Mouse (Mus musculus): ENCODE results near the gene Spata31d1d. TPM values are rescaled to one million over a fixed set of nuclear protein-coding genes. Genes with fewer than 3 reads are reported as not detected.
"Not testable (repeated sequence)": the region's sequence is repeated elsewhere in the genome, so short reads cannot be mapped to it uniquely, and the experiment has no call there.

Spata31d1d gene
- polyA plus RNA-seq, 1 experiment from 2014 or later = not detected

DNA sequence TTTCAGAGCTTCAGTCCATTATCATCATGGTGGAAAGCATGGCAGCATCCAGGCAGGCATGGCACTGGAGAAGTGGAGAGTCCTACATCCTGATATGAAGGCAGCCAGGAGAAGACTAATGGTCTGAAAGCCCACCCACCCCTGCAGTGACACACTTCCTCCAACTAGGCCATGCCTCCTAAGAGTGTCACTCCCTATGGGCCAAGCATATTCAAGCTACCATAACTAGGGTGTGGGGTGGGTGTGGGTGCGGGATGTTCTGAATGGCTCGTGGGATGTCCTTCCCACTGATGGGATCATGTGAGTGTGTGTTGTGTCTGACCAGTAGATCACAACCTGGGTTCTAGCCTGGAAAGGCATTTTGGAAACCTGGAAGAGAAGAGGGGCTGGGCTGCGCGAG lies 2.4 kb upstream of the Spata31d1d start:
- H3K4me3 ChIP-seq (ENCODE audit: control insufficient read depth in 1 of 2, insufficient read depth in 1 of 2, low read depth in 1 of 2, low read length in 2 of 2) = no peak overlapping the region
- 75% methylated on average over 2 of the region's 4 CpGs for WGBS
- no peaks in the 10 kb centered on the region for H3K27me3 ChIP-seq (ENCODE audit: control insufficient read depth, insufficient read depth, low read length)
- H3K27ac ChIP-seq (replicated peaks in 1 of 2; ENCODE audit: control insufficient read depth in 1 of 2, insufficient read depth in 1 of 2, low read depth in 2 of 2, low read length in 2 of 2) = no peak overlapping the region
- no peak for ATAC-seq (ENCODE audit: insufficient number of reproducible peaks, insufficient read depth, low FRiP score, low read depth)
- no peaks in the 10 kb centered on the region for H3K9me3 ChIP-seq (ENCODE audit: control insufficient read depth, low read length)
- H3K36me3 ChIP-seq (ENCODE audit: control insufficient read depth, insufficient read depth, low read length) = no peaks in the 10 kb centered on the region
- H3K9ac ChIP-seq (ENCODE audit: low read length) = no peak overlapping the region
- H3K4me1 ChIP-seq (ENCODE audit: control insufficient read depth in 2 of 2, insufficient read depth in 2 of 2, low read length in 2 of 2) = no peaks in the 10 kb centered on the region
- H3K4me2 ChIP-seq (ENCODE audit: low read length) = no peak overlapping the region

DNA sequence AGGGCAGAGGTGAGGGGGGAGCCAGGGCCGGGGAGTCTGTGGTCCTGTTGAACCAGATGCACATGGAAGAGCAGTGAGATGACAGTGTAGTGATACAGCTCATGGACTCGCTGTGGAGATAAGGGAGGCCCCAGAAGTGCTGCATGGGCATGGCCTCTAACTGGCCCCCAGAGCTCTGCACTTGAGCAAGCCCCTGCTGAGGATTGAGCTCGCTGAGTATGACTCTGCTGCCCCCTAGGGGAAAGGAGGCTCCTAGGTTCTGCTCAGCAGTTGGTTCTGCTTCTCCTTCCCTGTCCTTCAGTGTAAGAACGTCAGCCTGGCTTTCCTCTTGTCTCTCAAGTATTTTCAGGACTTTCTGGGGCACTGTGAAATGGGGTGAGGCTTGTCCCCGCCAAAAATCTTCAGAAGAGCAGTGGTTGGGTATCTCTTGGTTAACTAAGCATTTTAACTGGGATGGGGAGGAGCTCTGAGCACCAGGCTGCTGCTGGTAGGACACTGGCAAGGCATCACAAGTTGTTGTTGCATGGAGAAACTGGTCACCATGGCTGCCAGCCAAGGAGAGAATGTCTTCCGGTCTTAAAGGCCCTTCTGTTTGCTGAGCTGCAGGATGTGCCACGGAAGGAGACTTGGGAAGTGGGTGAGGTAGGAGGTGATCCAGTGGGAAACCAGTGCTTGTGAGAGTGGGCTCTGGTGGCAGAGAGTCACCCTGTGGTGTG lies 3.0 kb downstream of the Spata31d1d start:
- no peak overlapping the region for H3K9ac ChIP-seq (ENCODE audit: low read length)
- H3K4me2 ChIP-seq (ENCODE audit: low read length) = no peak overlapping the region
- ATAC-seq (ENCODE audit: insufficient number of reproducible peaks, insufficient read depth, low FRiP score, low read depth) = peak; percentile 62; the same call in 1 of the 2 replicates
- H3K27ac ChIP-seq (replicated peaks in 1 of 2; ENCODE audit: control insufficient read depth in 1 of 2, insufficient read depth in 1 of 2, low read depth in 2 of 2, low read length in 2 of 2) = no peak overlapping the region
- 13% methylated on average over 7 of the region's 7 CpGs for WGBS
- H3K4me3 ChIP-seq (ENCODE audit: control insufficient read depth in 1 of 2, insufficient read depth in 1 of 2, low read depth in 1 of 2, low read length in 2 of 2) = no peak overlapping the region
- no peaks in the 10 kb centered on the region for H3K9me3 ChIP-seq (ENCODE audit: control insufficient read depth, low read length)
- H3K4me1 ChIP-seq (ENCODE audit: control insufficient read depth in 2 of 2, insufficient read depth in 2 of 2, low read length in 2 of 2) = peaks cover 4 to 7% of the 10 kb centered on the region in 2 experiments; a peak in 2 of 4 replicates
- no peaks in the 10 kb centered on the region for H3K36me3 ChIP-seq (ENCODE audit: control insufficient read depth, insufficient read depth, low read length)
- H3K27me3 ChIP-seq (ENCODE audit: control insufficient read depth, insufficient read depth, low read length) = no peaks in the 10 kb centered on the region; the same call in none of the 2 replicates

GRCm38 (mm10) chr13:59726139-59726867 lies 5.2 kb downstream of the Spata31d1d start:
- peak overlapping the region; percentile 62 for H3K4me2 ChIP-seq (ENCODE audit: low read length)
- peak overlapping the region; percentile 47; the same call in 1 of the 2 replicates for H3K9ac ChIP-seq (ENCODE audit: low read length)
- no peak overlapping the region for H3K27ac ChIP-seq (replicated peaks in 1 of 2; ENCODE audit: control insufficient read depth in 1 of 2, insufficient read depth in 1 of 2, low read depth in 2 of 2, low read length in 2 of 2)
- H3K4me3 ChIP-seq (ENCODE audit: control insufficient read depth in 1 of 2, insufficient read depth in 1 of 2, low read depth in 1 of 2, low read length in 2 of 2) = peak overlapping the region; percentile 23 to 24; a peak in 3 of 4 replicates
- no peaks in the 10 kb centered on the region; the same call in none of the 2 replicates for H3K27me3 ChIP-seq (ENCODE audit: control insufficient read depth, insufficient read depth, low read length)
- WGBS = 19% methylated on average over 29 of the region's 29 CpGs
- no peak for ATAC-seq (ENCODE audit: insufficient number of reproducible peaks, insufficient read depth, low FRiP score, low read depth)
- no peaks in the 10 kb centered on the region for H3K9me3 ChIP-seq (ENCODE audit: control insufficient read depth, low read length)
- H3K4me1 ChIP-seq (ENCODE audit: control insufficient read depth in 2 of 2, insufficient read depth in 2 of 2, low read length in 2 of 2) = peaks cover 4 to 7% of the 10 kb centered on the region in 2 experiments; a peak in 2 of 4 replicates
- no peaks in the 10 kb centered on the region for H3K36me3 ChIP-seq (ENCODE audit: control insufficient read depth, insufficient read depth, low read length)

DNA sequence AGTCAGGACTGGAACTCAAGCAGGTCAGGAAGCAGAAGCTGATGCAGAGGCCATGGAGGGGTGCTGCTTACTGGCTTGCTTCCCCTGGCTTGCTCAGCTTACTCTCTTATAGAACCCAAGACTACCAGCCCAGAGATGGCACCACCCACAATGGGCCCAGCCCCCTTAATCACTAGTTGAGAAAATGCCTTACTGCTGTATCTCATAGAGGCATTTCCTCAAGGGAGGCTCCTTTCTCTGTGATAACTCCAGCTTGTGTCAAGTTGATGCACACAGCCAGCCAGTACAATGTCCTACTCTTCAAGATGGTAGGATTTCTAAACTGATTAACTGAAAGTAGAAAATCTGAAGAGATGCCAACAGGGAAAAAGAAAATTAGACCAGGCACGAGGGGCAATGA lies 9.5 kb downstream of the Spata31d1d start:
- not testable (repeated sequence) for H3K27me3 ChIP-seq (ENCODE audit: control insufficient read depth, insufficient read depth, low read length); H3K4me2 ChIP-seq (ENCODE audit: low read length); H3K27ac ChIP-seq (replicated peaks in 1 of 2; ENCODE audit: control insufficient read depth in 1 of 2, insufficient read depth in 1 of 2, low read depth in 2 of 2, low read length in 2 of 2); H3K9ac ChIP-seq (ENCODE audit: low read length); H3K4me1 ChIP-seq (ENCODE audit: control insufficient read depth in 2 of 2, insufficient read depth in 2 of 2, low read length in 2 of 2); H3K9me3 ChIP-seq (ENCODE audit: control insufficient read depth, low read length); ATAC-seq (ENCODE audit: insufficient number of reproducible peaks, insufficient read depth, low FRiP score, low read depth); H3K4me3 ChIP-seq (ENCODE audit: control insufficient read depth in 1 of 2, insufficient read depth in 1 of 2, low read depth in 1 of 2, low read length in 2 of 2); H3K36me3 ChIP-seq (ENCODE audit: control insufficient read depth, insufficient read depth, low read length)
- WGBS = 71% methylated on average over 1 of the region's 1 CpGs

GRCm38 (mm10) chr13:59719475-59719874 lies 12.1 kb downstream of the Spata31d1d start:
- H3K4me3 ChIP-seq (ENCODE audit: control insufficient read depth in 1 of 2, insufficient read depth in 1 of 2, low read depth in 1 of 2, low read length in 2 of 2) = no peak overlapping the region
- 71% methylated on average over 1 of the region's 1 CpGs for WGBS
- no peak overlapping the region for H3K9ac ChIP-seq (ENCODE audit: low read length)
- no peaks in the 10 kb centered on the region for H3K36me3 ChIP-seq (ENCODE audit: control insufficient read depth, insufficient read depth, low read length)
- no peak overlapping the region for H3K4me2 ChIP-seq (ENCODE audit: low read length)
- no peak overlapping the region; a peak in 1 of 4 replicates for H3K27ac ChIP-seq (replicated peaks in 1 of 2; ENCODE audit: control insufficient read depth in 1 of 2, insufficient read depth in 1 of 2, low read depth in 2 of 2, low read length in 2 of 2)
- H3K9me3 ChIP-seq (ENCODE audit: control insufficient read depth, low read length) = no peaks in the 10 kb centered on the region
- ATAC-seq (ENCODE audit: insufficient number of reproducible peaks, insufficient read depth, low FRiP score, low read depth) = no peak
- no peaks in the 10 kb centered on the region for H3K4me1 ChIP-seq (ENCODE audit: control insufficient read depth in 2 of 2, insufficient read depth in 2 of 2, low read length in 2 of 2)
- H3K27me3 ChIP-seq (ENCODE audit: control insufficient read depth, insufficient read depth, low read length) = no peaks in the 10 kb centered on the region

- 0 out of 2 replicates have a peak, but pooled peaks have one; percentile 46 for ATAC-seq (ENCODE audit: insufficient number of reproducible peaks, insufficient read depth, low FRiP score, low read depth)
- H3K36me3 ChIP-seq (ENCODE audit: control insufficient read depth, insufficient read depth, low read length); H3K9ac ChIP-seq (ENCODE audit: low read length); H3K9me3 ChIP-seq (ENCODE audit: control insufficient read depth, low read length); H3K27ac ChIP-seq (replicated peaks in 1 of 2; ENCODE audit: control insufficient read depth in 1 of 2, insufficient read depth in 1 of 2, low read depth in 2 of 2, low read length in 2 of 2); H3K4me3 ChIP-seq (ENCODE audit: control insufficient read depth in 1 of 2, insufficient read depth in 1 of 2, low read depth in 1 of 2, low read length in 2 of 2); H3K27me3 ChIP-seq (ENCODE audit: control insufficient read depth, insufficient read depth, low read length); H3K4me1 ChIP-seq (ENCODE audit: control insufficient read depth in 2 of 2, insufficient read depth in 2 of 2, low read length in 2 of 2); H3K4me2 ChIP-seq (ENCODE audit: low read length): not testable (repeated sequence)
- WGBS = 31% methylated on average over 6 of the region's 6 CpGs
Observed at GRCm38 (mm10) chr13:59718857-59719440, 12.6 kb downstream of the Spata31d1d start.

DNA sequence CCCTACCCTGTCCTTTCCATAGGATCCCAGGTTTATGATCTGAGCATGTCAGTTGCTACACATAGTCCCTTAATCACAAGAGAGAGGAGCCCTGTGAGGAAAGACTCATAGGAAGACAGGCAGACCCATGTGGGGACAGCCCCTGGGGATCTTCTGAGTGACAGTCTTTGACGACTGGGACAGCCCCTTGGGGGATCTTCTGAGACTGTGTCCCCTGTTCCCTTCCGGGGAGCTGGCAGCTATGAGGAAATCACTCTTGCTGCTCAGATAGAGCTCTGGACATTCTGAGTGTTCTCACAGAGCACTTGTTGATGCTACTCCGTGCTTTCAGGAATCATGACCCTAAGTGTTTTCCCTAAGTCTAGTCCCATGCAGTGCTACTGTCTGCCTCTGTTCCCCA lies 17.8 kb downstream of the Spata31d1d start:
- ATAC-seq (ENCODE audit: insufficient number of reproducible peaks, insufficient read depth, low FRiP score, low read depth) = no peak
- H3K4me1 ChIP-seq (ENCODE audit: control insufficient read depth in 2 of 2, insufficient read depth in 2 of 2, low read length in 2 of 2) = no peaks in the 10 kb centered on the region; a peak in 1 of 4 replicates
- H3K4me3 ChIP-seq (ENCODE audit: control insufficient read depth in 1 of 2, insufficient read depth in 1 of 2, low read depth in 1 of 2, low read length in 2 of 2) = no peak overlapping the region
- WGBS = 31% methylated on average over 3 of the region's 3 CpGs
- H3K36me3 ChIP-seq (ENCODE audit: control insufficient read depth, insufficient read depth, low read length) = no peaks in the 10 kb centered on the region
- H3K27ac ChIP-seq (replicated peaks in 1 of 2; ENCODE audit: control insufficient read depth in 1 of 2, insufficient read depth in 1 of 2, low read depth in 2 of 2, low read length in 2 of 2) = no peak overlapping the region
- no peak overlapping the region for H3K4me2 ChIP-seq (ENCODE audit: low read length)
- H3K9ac ChIP-seq (ENCODE audit: low read length) = no peak overlapping the region
- H3K27me3 ChIP-seq (ENCODE audit: control insufficient read depth, insufficient read depth, low read length) = no peaks in the 10 kb centered on the region
- H3K9me3 ChIP-seq (ENCODE audit: control insufficient read depth, low read length) = no peaks in the 10 kb centered on the region
